Mouse (Mus musculus) thymus, postnatal 10 days (tissue): ENCODE results near the gene Snx10.
"Not testable (repeated sequence)": the region's sequence is repeated elsewhere in the genome, so short reads cannot be mapped to it uniquely, and the experiment has no call there.

Experiments used
- DNase-seq, 2 experiments: peaks; one replicate each; pipeline ENCODE4 v3.0.0; 2021; ENCODE audit warnings: low spot score in 2 of 2

Snx10 gene

GRCm38 (mm10) chr6:51523807-51524320, at the start of gene Snx10:
TSS of gene Snx10 (plus strand) at chr6:51523901.
- peak; percentile 20 to 37 for DNase-seq

GRCm38 (mm10) chr6:51479136-51479731, 44.5 kb upstream of the Snx10 start:
- DNase-seq: no peak

- DNase-seq: no peak
Measured at GRCm38 (mm10) chr6:51481548-51481947, 42.2 kb upstream of the Snx10 start.

GRCm38 (mm10) chr6:51483861-51484260, 39.8 kb upstream of the Snx10 start:
- no peak for DNase-seq

- DNase-seq: not testable (repeated sequence)
Measured at GRCm38 (mm10) chr6:51484556-51484955, 39.1 kb upstream of the Snx10 start.

- DNase-seq: no peak
Measured at GRCm38 (mm10) chr6:51485646-51486045, 38.1 kb upstream of the Snx10 start.

- DNase-seq: no peak
Measured at GRCm38 (mm10) chr6:51486076-51486710, 37.5 kb upstream of the Snx10 start.

- DNase-seq: no peak
Measured at GRCm38 (mm10) chr6:51486731-51487130, 37.0 kb upstream of the Snx10 start.

- DNase-seq: no peak
Measured at GRCm38 (mm10) chr6:51489787-51490186, 33.9 kb upstream of the Snx10 start.

GRCm38 (mm10) chr6:51497321-51498111, 26.2 kb upstream of the Snx10 start:
- no peak for DNase-seq

- DNase-seq: no peak
Measured at GRCm38 (mm10) chr6:51505671-51506070, 18.0 kb upstream of the Snx10 start.

GRCm38 (mm10) chr6:51507556-51507955, 16.1 kb upstream of the Snx10 start:
- no peak for DNase-seq

GRCm38 (mm10) chr6:51508750-51509648, 14.7 kb upstream of the Snx10 start:
- DNase-seq: peak; percentile 53 to 86

- DNase-seq: peak; percentile 30 to 73
Measured at GRCm38 (mm10) chr6:51510094-51510493, 13.6 kb upstream of the Snx10 start.

GRCm38 (mm10) chr6:51510946-51511345, 12.8 kb upstream of the Snx10 start:
- DNase-seq: no peak

GRCm38 (mm10) chr6:51513745-51514144, 10.0 kb upstream of the Snx10 start:
- DNase-seq: no peak

GRCm38 (mm10) chr6:51514860-51515259, 8.8 kb upstream of the Snx10 start:
- DNase-seq: no peak

GRCm38 (mm10) chr6:51523310-51523709, 391 bp upstream of the Snx10 start:
- no peak for DNase-seq

GRCm38 (mm10) chr6:51524321-51524931, 725 bp downstream of the Snx10 start:
- peak in 1 of 2 experiments; percentile 11 for DNase-seq

GRCm38 (mm10) chr6:51525001-51525400, 1.3 kb downstream of the Snx10 start:
- DNase-seq: no peak

- no peak for DNase-seq
Measured at GRCm38 (mm10) chr6:51529457-51529856, 5.8 kb downstream of the Snx10 start.
